Mouse (Mus musculus): ENCODE measurements around the gene Gdf1.

Gdf1 gene

GRCm38 (mm10) chr8:70364066-70364465 is 34.4 kb downstream of the Gdf1 start:
- in situ Hi-C loops (cut with MboI, MseI), result no loop called here

GRCm38 (mm10) chr8:70366588-70366987 is 37.0 kb downstream of the Gdf1 start:
- in situ Hi-C loops (cut with MboI, MseI), result no loop called here

GRCm38 (mm10) chr8:70370476-70370875 is 40.9 kb downstream of the Gdf1 start:
- in situ Hi-C loops (cut with MboI, MseI), result no loop called here

GRCm38 (mm10) chr8:70371951-70372350 is 42.3 kb downstream of the Gdf1 start:
- in situ Hi-C loops (cut with MboI, MseI), result no loop called here

- in situ Hi-C loops (cut with MboI, MseI), result no loop called here
Observed at GRCm38 (mm10) chr8:70373397-70374317, 44.0 kb downstream of the Gdf1 start, which contains the start of gene Comp. TSS of gene Comp (plus strand) at chr8:70373558.

- in situ Hi-C loops (cut with MboI, MseI), result no loop called here
Observed at GRCm38 (mm10) chr8:70374318-70374927, 44.8 kb downstream of the Gdf1 start.

- in situ Hi-C loops (cut with MboI, MseI), result no loop called here
Observed at GRCm38 (mm10) chr8:70375212-70375859, 45.7 kb downstream of the Gdf1 start.

GRCm38 (mm10) chr8:70376275-70376741 is 46.7 kb downstream of the Gdf1 start:
- in situ Hi-C loops (cut with MboI, MseI), result no loop called here

GRCm38 (mm10) chr8:70377049-70377448 is 47.4 kb downstream of the Gdf1 start:
- in situ Hi-C loops (cut with MboI, MseI), result no loop called here

GRCm38 (mm10) chr8:70380069-70380468 is 50.5 kb downstream of the Gdf1 start:
- in situ Hi-C loops (cut with MboI, MseI), result no loop called here
